Mouse (Mus musculus) small intestine, adult 2 months (tissue): ENCODE results near the gene Gm20388.

Experiments used
- CTCF ChIP-seq: fragments of 200-500 bp; IDR thresholded peaks from 2 replicates; pipeline ENCODE4 v1.5.1; 2012; ENCODE audit warnings: low read depth, mild to moderate bottlenecking, control low read depth, inconsistent platforms, low read length, moderate library complexity, mixed read lengths; ENCODE audit not compliant: insufficient replicate concordance, insufficient read length; ENCODE audit errors: extremely low read depth
- POLR2A ChIP-seq: fragments of 200-500 bp; IDR thresholded peaks from 2 replicates; pipeline ENCODE4 v1.6.1; 2012; ENCODE audit warnings: low read depth, mild to moderate bottlenecking, control low read depth, inconsistent platforms, low read length, moderate library complexity

- TF ChIP-seq POLR2A (no peak), CTCF (no peak)
These were observed 2168.5 kb downstream of the Gm20388 start for GRCm38 (mm10) chr8:122079093-122079492.
